Mouse (Mus musculus): Measurements from ENCODE around the gene Hmga2. TPM values are rescaled to one million over a fixed set of nuclear protein-coding genes. Genes with fewer than 3 reads are reported as not detected.

The Hmga2 gene
- polyA plus RNA-seq, 1 experiment, result 40.7 TPM

- Histone ChIP-seq H3K9me3 (replicated peaks; ENCODE audit: control insufficient read depth, insufficient read depth, low read length, poor library complexity, severe bottlenecking) (no peaks in the 10 kb centered on the region), H3K27me3 (ENCODE audit: control insufficient read depth, insufficient read depth, low read length, poor library complexity, severe bottlenecking) (no peaks in the 10 kb centered on the region), H3K27ac (ENCODE audit: insufficient read depth, low read length) (no peak overlapping the region), H3K36me3 (ENCODE audit: control insufficient read depth, insufficient read depth, low read length, poor library complexity, severe bottlenecking) (no peaks in the 10 kb centered on the region), H3K4me3 (ENCODE audit: low read depth, low read length) (no peak overlapping the region), H3K4me1 (ENCODE audit: control insufficient read depth, insufficient read depth, low read length) (no peaks in the 10 kb centered on the region), H3K9ac (ENCODE audit: low read depth, poor library complexity, severe bottlenecking) (no peak overlapping the region)
- no peak for TF ChIP-seq EP300 (IDR thresholded peaks at IDR 0.05; ENCODE audit: insufficient read depth, low read depth, low read length)
- TF ChIP-seq POLR2A (IDR thresholded peaks at IDR 0.05; ENCODE audit: insufficient read depth, low read length), result no peak
- no peak for TF ChIP-seq CTCF (IDR thresholded peaks at IDR 0.05; ENCODE audit: low read depth, low read length)
Measured at GRCm38 (mm10) chr10:120512946-120513345, 36.7 kb upstream of the Hmga2 start.

DNA sequence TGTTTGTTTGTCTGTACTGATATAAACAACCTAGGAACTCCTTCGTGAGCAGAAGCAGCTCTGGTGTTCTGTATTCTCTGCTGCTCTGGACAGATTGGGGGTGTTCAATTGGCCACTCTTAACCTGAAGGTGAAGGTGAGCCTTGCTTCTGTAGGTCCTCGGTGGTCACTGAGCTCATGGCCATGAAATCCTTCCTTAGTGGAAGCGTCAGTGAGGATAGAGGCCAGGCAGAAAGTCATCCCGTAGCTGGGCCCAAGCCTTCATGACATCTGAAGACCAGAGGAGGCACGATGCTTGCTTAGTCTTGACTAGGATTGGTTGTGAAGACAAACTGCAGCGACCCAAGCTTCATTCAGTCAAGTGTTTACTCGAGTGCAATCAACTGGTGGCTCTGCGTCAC is 35.9 kb upstream of the Hmga2 start:
- Histone ChIP-seq H3K9me3 (replicated peaks; ENCODE audit: control insufficient read depth, insufficient read depth, low read length, poor library complexity, severe bottlenecking) (no peaks in the 10 kb centered on the region), H3K4me3 (ENCODE audit: low read depth, low read length) (no peak overlapping the region), H3K36me3 (ENCODE audit: control insufficient read depth, insufficient read depth, low read length, poor library complexity, severe bottlenecking) (no peaks in the 10 kb centered on the region), H3K4me1 (ENCODE audit: control insufficient read depth, insufficient read depth, low read length) (no peaks in the 10 kb centered on the region), H3K27ac (ENCODE audit: insufficient read depth, low read length) (no peak overlapping the region), H3K27me3 (ENCODE audit: control insufficient read depth, insufficient read depth, low read length, poor library complexity, severe bottlenecking) (no peaks in the 10 kb centered on the region), H3K9ac (ENCODE audit: low read depth, poor library complexity, severe bottlenecking) (no peak overlapping the region)
- TF ChIP-seq EP300 (IDR thresholded peaks at IDR 0.05; ENCODE audit: insufficient read depth, low read depth, low read length) (no peak), POLR2A (IDR thresholded peaks at IDR 0.05; ENCODE audit: insufficient read depth, low read length) (no peak), CTCF (IDR thresholded peaks at IDR 0.05; ENCODE audit: low read depth, low read length) (no peak)

- TF ChIP-seq EP300 (IDR thresholded peaks at IDR 0.05; ENCODE audit: insufficient read depth, low read depth, low read length) (no peak), POLR2A (IDR thresholded peaks at IDR 0.05; ENCODE audit: insufficient read depth, low read length) (no peak), CTCF (IDR thresholded peaks at IDR 0.05; ENCODE audit: low read depth, low read length) (no peak)
- H3K27me3 ChIP-seq (ENCODE audit: control insufficient read depth, insufficient read depth, low read length, poor library complexity, severe bottlenecking), result no peaks in the 10 kb centered on the region
- H3K4me1 ChIP-seq (ENCODE audit: control insufficient read depth, insufficient read depth, low read length), result no peaks in the 10 kb centered on the region
- no peaks in the 10 kb centered on the region for H3K9me3 ChIP-seq (replicated peaks; ENCODE audit: control insufficient read depth, insufficient read depth, low read length, poor library complexity, severe bottlenecking)
- no peaks in the 10 kb centered on the region for H3K36me3 ChIP-seq (ENCODE audit: control insufficient read depth, insufficient read depth, low read length, poor library complexity, severe bottlenecking)
- no peak overlapping the region for H3K27ac ChIP-seq (ENCODE audit: insufficient read depth, low read length)
- H3K9ac ChIP-seq (ENCODE audit: low read depth, poor library complexity, severe bottlenecking), result no peak overlapping the region
- no peak overlapping the region for H3K4me3 ChIP-seq (ENCODE audit: low read depth, low read length)
Measured at GRCm38 (mm10) chr10:120503959-120504358, 27.7 kb upstream of the Hmga2 start.

DNA sequence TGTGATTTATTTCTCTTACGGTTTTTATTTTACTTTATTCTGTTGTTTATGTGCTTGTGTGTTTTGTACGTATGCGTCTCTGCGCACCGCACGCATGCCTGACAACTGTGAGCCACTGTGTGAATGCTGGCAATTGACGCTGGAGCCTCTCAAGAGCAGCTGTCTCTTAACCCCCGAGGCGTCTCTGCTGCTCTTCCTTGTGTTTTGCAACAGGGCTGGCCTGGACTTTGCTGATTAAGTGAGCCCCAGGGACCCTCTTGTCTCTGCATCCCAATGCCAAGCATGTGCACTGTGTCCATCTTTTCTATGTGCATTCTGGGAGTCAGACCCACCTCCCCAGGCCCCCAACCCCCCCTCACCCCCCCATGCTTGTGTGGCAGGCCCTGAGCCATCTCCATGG is 24.5 kb upstream of the Hmga2 start:
- Histone ChIP-seq H3K4me3 (ENCODE audit: low read depth, low read length) (no peak overlapping the region), H3K9me3 (replicated peaks; ENCODE audit: control insufficient read depth, insufficient read depth, low read length, poor library complexity, severe bottlenecking) (no peaks in the 10 kb centered on the region), H3K27me3 (ENCODE audit: control insufficient read depth, insufficient read depth, low read length, poor library complexity, severe bottlenecking) (no peaks in the 10 kb centered on the region), H3K9ac (ENCODE audit: low read depth, poor library complexity, severe bottlenecking) (no peak overlapping the region), H3K36me3 (ENCODE audit: control insufficient read depth, insufficient read depth, low read length, poor library complexity, severe bottlenecking) (no peaks in the 10 kb centered on the region), H3K4me1 (ENCODE audit: control insufficient read depth, insufficient read depth, low read length) (no peaks in the 10 kb centered on the region), H3K27ac (ENCODE audit: insufficient read depth, low read length) (no peak overlapping the region)
- TF ChIP-seq EP300 (IDR thresholded peaks at IDR 0.05; ENCODE audit: insufficient read depth, low read depth, low read length) (no peak), CTCF (IDR thresholded peaks at IDR 0.05; ENCODE audit: low read depth, low read length) (no peak), POLR2A (IDR thresholded peaks at IDR 0.05; ENCODE audit: insufficient read depth, low read length) (no peak)

- no peaks in the 10 kb centered on the region for H3K4me1 ChIP-seq (ENCODE audit: control insufficient read depth, insufficient read depth, low read length)
- H3K36me3 ChIP-seq (ENCODE audit: control insufficient read depth, insufficient read depth, low read length, poor library complexity, severe bottlenecking), result no peaks in the 10 kb centered on the region
- TF ChIP-seq CTCF (IDR thresholded peaks at IDR 0.05; ENCODE audit: low read depth, low read length) (no peak), POLR2A (IDR thresholded peaks at IDR 0.05; ENCODE audit: insufficient read depth, low read length) (no peak), EP300 (IDR thresholded peaks at IDR 0.05; ENCODE audit: insufficient read depth, low read depth, low read length) (0 out of 2 replicates have a peak, but pooled peaks have one; percentile 30)
- no peaks in the 10 kb centered on the region for H3K27me3 ChIP-seq (ENCODE audit: control insufficient read depth, insufficient read depth, low read length, poor library complexity, severe bottlenecking)
- H3K27ac ChIP-seq (ENCODE audit: insufficient read depth, low read length), result no peak overlapping the region
- H3K4me3 ChIP-seq (ENCODE audit: low read depth, low read length), result no peak overlapping the region
- H3K9ac ChIP-seq (ENCODE audit: low read depth, poor library complexity, severe bottlenecking), result no peak overlapping the region
- H3K9me3 ChIP-seq (replicated peaks; ENCODE audit: control insufficient read depth, insufficient read depth, low read length, poor library complexity, severe bottlenecking), result no peaks in the 10 kb centered on the region
Measured at GRCm38 (mm10) chr10:120498086-120498485, 21.8 kb upstream of the Hmga2 start.

GRCm38 (mm10) chr10:120494653-120495052 is 18.4 kb upstream of the Hmga2 start:
- Histone ChIP-seq H3K4me3 (ENCODE audit: low read depth, low read length) (no peak overlapping the region), H3K27me3 (ENCODE audit: control insufficient read depth, insufficient read depth, low read length, poor library complexity, severe bottlenecking) (no peaks in the 10 kb centered on the region), H3K9ac (ENCODE audit: low read depth, poor library complexity, severe bottlenecking) (no peak overlapping the region), H3K36me3 (ENCODE audit: control insufficient read depth, insufficient read depth, low read length, poor library complexity, severe bottlenecking) (no peaks in the 10 kb centered on the region), H3K27ac (ENCODE audit: insufficient read depth, low read length) (no peak overlapping the region), H3K4me1 (ENCODE audit: control insufficient read depth, insufficient read depth, low read length) (no peaks in the 10 kb centered on the region), H3K9me3 (replicated peaks; ENCODE audit: control insufficient read depth, insufficient read depth, low read length, poor library complexity, severe bottlenecking) (no peaks in the 10 kb centered on the region)
- no peak for TF ChIP-seq EP300 (IDR thresholded peaks at IDR 0.05; ENCODE audit: insufficient read depth, low read depth, low read length)
- TF ChIP-seq POLR2A (IDR thresholded peaks at IDR 0.05; ENCODE audit: insufficient read depth, low read length), result no peak
- no peak for TF ChIP-seq CTCF (IDR thresholded peaks at IDR 0.05; ENCODE audit: low read depth, low read length)

All from ES-Bruce4 (cell line).